Mouse (Mus musculus): ENCODE results near the gene Fos. TPM values are rescaled to one million over a fixed set of nuclear protein-coding genes. Genes with fewer than 3 reads are reported as not detected.

Gene Fos
- total RNA-seq, 1 experiment from 2014 or later, result 216 TPM

- ATAC-seq (replicated peaks; ENCODE audit: insufficient number of reproducible peaks, low FRiP score, low TSS enrichment, poor library complexity, severe bottlenecking), result no peak
Observed at GRCm38 (mm10) chr12:85456966-85457505, 16.7 kb upstream of the Fos start.

DNA sequence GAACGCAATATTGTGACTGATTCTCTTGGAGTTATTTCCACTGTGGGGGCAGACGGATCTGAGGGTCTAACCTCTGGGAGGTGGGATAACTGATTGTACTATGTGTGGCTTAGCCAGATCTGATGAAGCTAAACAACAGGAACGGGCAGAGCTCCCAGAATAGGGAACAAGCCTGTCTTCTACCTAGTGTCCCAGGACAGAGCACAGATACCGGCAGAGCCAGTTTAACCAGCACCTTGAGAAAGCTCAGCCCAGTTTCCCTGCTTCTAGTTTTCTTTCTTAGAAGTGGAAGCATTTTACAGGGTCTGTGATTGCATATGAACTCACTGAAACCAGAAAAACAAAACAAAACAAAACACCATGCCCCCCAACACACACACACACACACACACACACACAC lies 13.9 kb upstream of the Fos start:
- no peak for ATAC-seq (replicated peaks; ENCODE audit: insufficient number of reproducible peaks, low FRiP score, low TSS enrichment, poor library complexity, severe bottlenecking)

- no peak for ATAC-seq (replicated peaks; ENCODE audit: insufficient number of reproducible peaks, low FRiP score, low TSS enrichment, poor library complexity, severe bottlenecking)
Observed at GRCm38 (mm10) chr12:85461913-85462663, 11.6 kb upstream of the Fos start.

GRCm38 (mm10) chr12:85462802-85463201 lies 10.9 kb upstream of the Fos start:
- ATAC-seq (replicated peaks; ENCODE audit: insufficient number of reproducible peaks, low FRiP score, low TSS enrichment, poor library complexity, severe bottlenecking), result no peak

DNA sequence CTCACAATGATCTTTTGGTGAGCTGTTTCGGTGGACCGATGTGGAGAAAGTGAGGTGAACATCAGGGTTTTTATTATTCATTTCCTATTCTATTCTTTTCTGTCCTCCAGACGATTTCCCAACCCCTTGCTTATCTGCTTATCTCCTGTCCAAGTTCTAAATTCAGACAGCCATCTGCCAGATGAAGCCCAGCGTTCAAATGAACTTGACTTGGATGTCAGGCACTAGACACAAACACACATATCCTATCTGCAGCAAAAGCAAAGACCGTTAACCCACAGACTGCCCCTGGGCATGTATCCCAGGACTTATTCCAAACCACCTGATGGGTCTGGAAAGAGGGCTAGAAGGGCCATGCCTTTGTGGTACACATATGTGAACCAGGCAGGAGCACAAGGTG lies 9.3 kb upstream of the Fos start:
- ATAC-seq (replicated peaks; ENCODE audit: insufficient number of reproducible peaks, low FRiP score, low TSS enrichment, poor library complexity, severe bottlenecking), result no peak

- no peak for ATAC-seq (replicated peaks; ENCODE audit: insufficient number of reproducible peaks, low FRiP score, low TSS enrichment, poor library complexity, severe bottlenecking)
Observed at GRCm38 (mm10) chr12:85464902-85465301, 8.8 kb upstream of the Fos start.

DNA sequence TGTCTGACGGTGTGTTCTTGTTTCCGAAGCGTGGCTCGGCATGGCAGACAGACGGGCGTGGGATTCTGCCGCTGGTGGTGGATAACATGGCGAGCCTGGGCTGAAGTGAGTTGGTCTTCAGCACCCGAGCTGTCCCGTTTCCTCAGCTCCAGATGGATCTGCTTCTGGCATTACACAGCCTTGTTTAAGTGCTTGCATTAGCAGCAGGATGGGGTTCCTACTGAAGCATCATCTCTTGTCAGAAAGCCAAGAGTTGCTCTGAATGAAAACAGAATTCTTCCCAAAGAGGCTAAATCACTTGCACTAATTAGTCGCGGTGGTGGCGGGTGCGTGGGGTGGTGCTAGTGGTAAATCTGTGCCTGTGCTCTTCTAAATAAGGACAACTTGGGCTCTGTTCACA lies 5.8 kb upstream of the Fos start:
- no peak for ATAC-seq (replicated peaks; ENCODE audit: insufficient number of reproducible peaks, low FRiP score, low TSS enrichment, poor library complexity, severe bottlenecking)

GRCm38 (mm10) chr12:85468666-85469065 lies 5.0 kb upstream of the Fos start:
- peak; percentile 82 for ATAC-seq (replicated peaks; ENCODE audit: insufficient number of reproducible peaks, low FRiP score, low TSS enrichment, poor library complexity, severe bottlenecking)

GRCm38 (mm10) chr12:85471920-85472655 lies 1.6 kb upstream of the Fos start:
- peak; percentile 14; the same call in 1 of the 2 replicates for ATAC-seq (replicated peaks; ENCODE audit: insufficient number of reproducible peaks, low FRiP score, low TSS enrichment, poor library complexity, severe bottlenecking)

- no peak for ATAC-seq (replicated peaks; ENCODE audit: insufficient number of reproducible peaks, low FRiP score, low TSS enrichment, poor library complexity, severe bottlenecking)
Observed at GRCm38 (mm10) chr12:85472656-85473410, 857 bp upstream of the Fos start.

DNA sequence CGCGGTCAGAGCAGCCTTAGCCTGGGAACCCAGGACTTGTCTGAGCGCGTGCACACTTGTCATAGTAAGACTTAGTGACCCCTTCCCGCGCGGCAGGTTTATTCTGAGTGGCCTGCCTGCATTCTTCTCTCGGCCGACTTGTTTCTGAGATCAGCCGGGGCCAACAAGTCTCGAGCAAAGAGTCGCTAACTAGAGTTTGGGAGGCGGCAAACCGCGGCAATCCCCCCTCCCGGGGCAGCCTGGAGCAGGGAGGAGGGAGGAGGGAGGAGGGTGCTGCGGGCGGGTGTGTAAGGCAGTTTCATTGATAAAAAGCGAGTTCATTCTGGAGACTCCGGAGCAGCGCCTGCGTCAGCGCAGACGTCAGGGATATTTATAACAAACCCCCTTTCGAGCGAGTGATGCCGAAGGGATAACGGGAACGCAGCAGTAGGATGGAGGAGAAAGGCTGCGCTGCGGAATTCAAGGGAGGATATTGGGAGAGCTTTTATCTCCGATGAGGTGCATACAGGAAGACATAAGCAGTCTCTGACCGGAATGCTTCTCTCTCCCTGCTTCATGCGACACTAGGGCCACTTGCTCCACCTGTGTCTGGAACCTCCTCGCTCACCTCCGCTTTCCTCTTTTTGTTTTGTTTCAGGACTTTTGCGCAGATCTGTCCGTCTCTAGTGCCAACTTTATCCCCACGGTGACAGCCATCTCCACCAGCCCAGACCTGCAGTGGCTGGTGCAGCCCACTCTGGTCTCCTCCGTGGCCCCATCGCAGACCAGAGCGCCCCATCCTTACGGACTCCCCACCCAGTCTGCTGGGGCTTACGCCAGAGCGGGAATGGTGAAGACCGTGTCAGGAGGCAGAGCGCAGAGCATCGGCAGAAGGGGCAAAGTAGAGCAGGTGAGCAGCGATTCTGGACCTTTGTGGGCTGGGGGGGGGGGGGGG lies 875 bp downstream of the Fos start:
- ATAC-seq (replicated peaks; ENCODE audit: insufficient number of reproducible peaks, low FRiP score, low TSS enrichment, poor library complexity, severe bottlenecking), result no peak

DNA sequence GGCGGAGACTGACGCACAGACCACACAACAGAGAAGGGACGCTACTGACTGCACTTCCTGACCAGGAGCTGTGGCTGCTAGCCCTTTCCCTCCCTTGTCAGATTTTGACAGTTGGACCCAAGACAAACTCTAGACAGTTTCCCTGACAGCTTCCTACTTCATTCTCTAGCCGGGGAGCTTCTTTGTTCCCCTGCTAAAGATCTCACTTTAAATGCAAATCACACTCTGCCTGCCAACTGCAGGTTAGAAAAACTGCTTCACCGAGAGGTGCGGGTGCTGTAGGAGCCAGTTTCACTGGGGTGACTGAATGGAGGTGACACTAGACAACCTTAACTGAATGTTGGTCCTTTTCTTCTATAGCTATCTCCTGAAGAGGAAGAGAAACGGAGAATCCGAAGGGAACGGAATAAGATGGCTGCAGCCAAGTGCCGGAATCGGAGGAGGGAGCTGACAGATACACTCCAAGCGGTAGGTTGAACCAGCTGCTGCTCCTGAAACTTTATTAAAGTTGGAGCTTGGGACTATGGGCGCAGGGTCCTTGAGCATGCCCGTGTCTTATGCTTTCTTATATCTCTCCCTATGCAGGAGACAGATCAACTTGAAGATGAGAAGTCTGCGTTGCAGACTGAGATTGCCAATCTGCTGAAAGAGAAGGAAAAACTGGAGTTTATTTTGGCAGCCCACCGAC lies 1.7 kb downstream of the Fos start:
- ATAC-seq (replicated peaks; ENCODE audit: insufficient number of reproducible peaks, low FRiP score, low TSS enrichment, poor library complexity, severe bottlenecking), result no peak

DNA sequence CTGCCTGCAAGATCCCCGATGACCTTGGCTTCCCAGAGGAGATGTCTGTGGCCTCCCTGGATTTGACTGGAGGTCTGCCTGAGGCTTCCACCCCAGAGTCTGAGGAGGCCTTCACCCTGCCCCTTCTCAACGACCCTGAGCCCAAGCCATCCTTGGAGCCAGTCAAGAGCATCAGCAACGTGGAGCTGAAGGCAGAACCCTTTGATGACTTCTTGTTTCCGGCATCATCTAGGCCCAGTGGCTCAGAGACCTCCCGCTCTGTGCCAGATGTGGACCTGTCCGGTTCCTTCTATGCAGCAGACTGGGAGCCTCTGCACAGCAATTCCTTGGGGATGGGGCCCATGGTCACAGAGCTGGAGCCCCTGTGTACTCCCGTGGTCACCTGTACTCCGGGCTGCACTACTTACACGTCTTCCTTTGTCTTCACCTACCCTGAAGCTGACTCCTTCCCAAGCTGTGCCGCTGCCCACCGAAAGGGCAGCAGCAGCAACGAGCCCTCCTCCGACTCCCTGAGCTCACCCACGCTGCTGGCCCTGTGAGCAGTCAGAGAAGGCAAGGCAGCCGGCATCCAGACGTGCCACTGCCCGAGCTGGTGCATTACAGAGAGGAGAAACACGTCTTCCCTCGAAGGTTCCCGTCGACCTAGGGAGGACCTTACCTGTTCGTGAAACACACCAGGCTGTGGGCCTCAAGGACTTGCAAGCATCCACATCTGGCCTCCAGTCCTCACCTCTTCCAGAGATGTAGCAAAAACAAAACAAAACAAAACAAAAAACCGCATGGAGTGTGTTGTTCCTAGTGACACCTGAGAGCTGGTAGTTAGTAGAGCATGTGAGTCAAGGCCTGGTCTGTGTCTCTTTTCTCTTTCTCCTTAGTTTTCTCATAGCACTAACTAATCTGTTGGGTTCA lies 2.5 kb downstream of the Fos start:
- no peak for ATAC-seq (replicated peaks; ENCODE audit: insufficient number of reproducible peaks, low FRiP score, low TSS enrichment, poor library complexity, severe bottlenecking)

DNA sequence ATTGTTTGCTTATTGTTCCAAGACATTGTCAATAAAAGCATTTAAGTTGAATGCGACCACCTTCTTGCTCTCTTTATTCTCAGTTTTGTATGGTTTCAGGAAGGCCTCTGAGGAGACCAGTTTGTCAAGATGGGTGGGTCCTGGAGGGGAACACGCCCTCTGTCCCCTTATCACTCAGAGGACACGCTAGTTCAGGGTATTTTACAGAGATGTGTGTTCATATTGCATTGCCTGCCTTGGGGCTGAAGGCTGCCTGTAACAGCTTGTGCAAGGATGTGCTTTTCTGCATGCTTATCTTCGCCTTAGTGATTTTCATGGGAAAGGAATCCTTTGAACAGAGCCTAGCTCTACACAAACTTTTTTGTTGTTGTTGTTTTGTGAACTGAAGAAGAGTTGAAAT lies 3.5 kb downstream of the Fos start:
- no peak for ATAC-seq (replicated peaks; ENCODE audit: insufficient number of reproducible peaks, low FRiP score, low TSS enrichment, poor library complexity, severe bottlenecking)

GRCm38 (mm10) chr12:85477804-85478203 lies 4.1 kb downstream of the Fos start:
- no peak for ATAC-seq (replicated peaks; ENCODE audit: insufficient number of reproducible peaks, low FRiP score, low TSS enrichment, poor library complexity, severe bottlenecking)

- no peak for ATAC-seq (replicated peaks; ENCODE audit: insufficient number of reproducible peaks, low FRiP score, low TSS enrichment, poor library complexity, severe bottlenecking)
Observed at GRCm38 (mm10) chr12:85478696-85479095, 5.0 kb downstream of the Fos start.

- ATAC-seq (replicated peaks; ENCODE audit: insufficient number of reproducible peaks, low FRiP score, low TSS enrichment, poor library complexity, severe bottlenecking), result no peak
Observed at GRCm38 (mm10) chr12:85479190-85479589, 5.5 kb downstream of the Fos start.

Data from monocyte, adult 5-6 weeks (primary cell).